Mouse (Mus musculus) stomach, postnatal 0 days (tissue): Measurements from ENCODE around the gene Nolc1.

ENCODE experiments used
- CTCF ChIP-seq: IDR thresholded peaks from 2 replicates; pipeline ENCODE4 v1.5.1; 2016; ENCODE audit warnings: antibody characterized with exemption, low read depth, mild to moderate bottlenecking, moderate library complexity
- EP300 ChIP-seq: optimal IDR thresholded peaks from 2 replicates; pipeline ENCODE3; 2016; ENCODE audit warnings: antibody characterized with exemption

GRCm38 (mm10) chr19:46033911-46034310 is 41.8 kb upstream of the Nolc1 start:
- TF ChIP-seq CTCF = no peak
- no peak for TF ChIP-seq EP300
